Mouse (Mus musculus) spleen, adult 2 months (tissue): ENCODE results near the gene Upf1.

ENCODE experiments used
- CTCF ChIP-seq: fragments of 200-500 bp; IDR thresholded peaks from 2 replicates; pipeline ENCODE4 v1.5.1; 2011; ENCODE audit warnings: mild to moderate bottlenecking, inconsistent platforms; ENCODE audit not compliant: insufficient read depth, insufficient read length, insufficient replicate concordance; ENCODE audit errors: extremely low read depth
- POLR2A ChIP-seq: fragments of 200-500 bp; IDR thresholded peaks from 2 replicates; pipeline ENCODE4 v1.6.1; 2011; ENCODE audit warnings: low read depth, low read length, inconsistent platforms

DNA sequence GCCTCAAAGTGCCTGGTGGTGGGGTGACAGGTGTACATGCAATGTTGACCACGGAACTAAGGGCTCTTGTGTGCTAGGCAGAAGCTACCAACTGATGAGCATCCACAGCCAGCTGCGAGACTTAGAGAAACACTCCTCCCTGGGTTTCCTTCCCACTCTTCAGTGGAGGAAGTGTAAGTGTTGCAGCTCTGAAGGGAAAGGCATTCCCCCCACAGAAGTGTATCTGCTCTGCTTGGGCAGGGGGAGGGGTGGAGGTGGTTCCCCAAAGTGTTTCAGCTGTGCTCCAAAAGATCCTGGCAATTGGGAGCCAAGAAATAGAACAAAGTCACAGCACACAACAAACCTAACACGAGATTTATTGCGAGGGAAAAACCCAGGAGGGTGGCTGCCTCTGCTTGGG, 926 bp upstream of the Upf1 start:
- no peak for TF ChIP-seq CTCF
- TF ChIP-seq POLR2A: no peak
